Mouse (Mus musculus) bone marrow macrophage, adult 2 months (primary cell): ENCODE results near the gene Lamc3.

Source experiments
- CTCF ChIP-seq: IDR thresholded peaks from 2 replicates; pipeline ENCODE4 v1.5.1; 2012; ENCODE audit warnings: low read depth, mild to moderate bottlenecking, low read length, moderate library complexity
- POLR2A ChIP-seq: IDR thresholded peaks from 2 replicates; pipeline ENCODE4 v1.6.1; 2012; ENCODE audit warnings: mild to moderate bottlenecking, low read depth, low read length, borderline replicate concordance

DNA sequence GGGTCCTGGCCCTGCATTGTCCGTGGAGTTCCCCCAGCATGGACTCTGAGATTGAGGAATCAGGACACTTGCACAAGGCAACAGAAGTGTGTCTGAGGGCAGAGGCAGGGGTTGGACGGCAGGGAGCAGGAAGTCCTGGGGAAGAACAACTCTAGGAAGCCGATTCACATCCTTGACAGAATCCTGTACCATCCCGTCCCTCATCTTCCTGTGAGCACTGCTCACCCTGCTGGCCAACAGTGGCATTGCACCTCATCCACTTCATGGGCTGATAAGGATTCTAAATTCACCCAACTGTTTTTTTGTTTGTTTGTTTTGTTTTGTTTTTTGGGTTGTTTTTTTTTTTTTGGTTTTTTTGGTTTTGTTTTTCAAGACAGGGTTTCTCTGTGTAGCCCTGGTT is 28.0 kb downstream of the Lamc3 start:
- TF ChIP-seq POLR2A (no peak), CTCF (peak; percentile 62)
